Mouse (Mus musculus): ENCODE measurements around the gene Pla2g4c. TPM values are rescaled to one million over a fixed set of nuclear protein-coding genes. Genes with fewer than 3 reads are reported as not detected.

The Pla2g4c gene
- polyA plus RNA-seq, 1 experiment from 2014 or later: 0.44 TPM

DNA sequence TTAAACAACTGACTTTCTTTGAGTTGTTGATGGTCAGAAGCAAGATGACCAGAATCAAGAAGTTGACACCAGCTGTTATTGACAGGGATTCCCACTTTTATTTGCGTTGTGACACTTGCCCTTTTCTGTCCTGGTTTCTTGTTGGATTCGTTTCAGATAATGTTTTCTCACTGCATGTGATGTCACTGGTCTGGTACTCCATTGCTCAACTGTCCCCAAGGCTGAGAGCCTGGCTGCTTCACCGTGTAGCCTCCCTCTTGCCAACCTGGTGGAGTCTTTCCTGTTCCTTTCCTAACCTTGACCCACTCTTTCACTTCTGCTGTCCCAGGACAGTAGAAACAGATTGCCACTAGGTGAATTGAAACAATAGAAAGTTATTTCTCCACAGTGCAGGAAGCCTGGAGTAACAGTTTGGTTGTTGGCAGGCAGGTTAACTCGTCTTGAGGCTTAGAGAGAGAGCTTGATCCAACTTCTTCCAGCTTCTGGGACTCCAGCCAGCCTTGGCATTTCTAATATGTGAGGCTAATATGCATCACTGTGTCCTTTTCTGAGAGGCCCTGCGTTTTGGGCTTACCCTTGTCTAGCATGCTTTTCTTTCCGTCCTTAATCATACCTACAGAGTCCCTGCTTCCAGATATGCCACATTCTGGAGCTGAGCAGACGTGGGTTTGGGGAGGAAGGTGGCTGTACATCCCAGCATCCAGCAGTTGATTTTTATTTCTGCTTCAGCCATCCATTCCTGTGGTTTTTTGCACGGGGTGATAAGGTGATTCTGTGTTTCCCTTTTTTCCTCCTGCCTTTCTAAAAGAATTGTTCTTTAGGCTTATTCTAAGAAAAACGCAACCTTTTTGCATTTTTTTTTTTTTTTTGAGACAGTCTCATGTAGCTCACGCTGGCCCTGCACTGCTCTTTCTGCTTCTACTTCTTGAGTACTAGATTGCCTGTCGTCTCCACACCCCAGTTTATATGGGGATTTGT lies 30.3 kb upstream of the Pla2g4c start:
- Histone ChIP-seq H3K4me1 (ENCODE audit: control insufficient read depth, insufficient read depth, low read depth, low read length) (no peaks in the 10 kb centered on the region), H3K27me3 (replicated peaks; ENCODE audit: control insufficient read depth, insufficient read depth, low read length) (no peaks in the 10 kb centered on the region), H3K9ac (ENCODE audit: low read depth, low read length) (no peak overlapping the region), H3K4me2 (ENCODE audit: low read length) (no peak overlapping the region), H3K27ac (ENCODE audit: low read depth, low read length) (no peak overlapping the region), H3K4me3 (ENCODE audit: low read length) (no peak overlapping the region), H3K36me3 (ENCODE audit: control insufficient read depth, insufficient read depth, low read length) (peaks cover 35% of the 10 kb centered on the region), H3K9me3 (ENCODE audit: control insufficient read depth, low read length) (no peaks in the 10 kb centered on the region)
- ATAC-seq: no peak
- 86% methylated on average over 11 of the region's 11 CpGs for WGBS

DNA sequence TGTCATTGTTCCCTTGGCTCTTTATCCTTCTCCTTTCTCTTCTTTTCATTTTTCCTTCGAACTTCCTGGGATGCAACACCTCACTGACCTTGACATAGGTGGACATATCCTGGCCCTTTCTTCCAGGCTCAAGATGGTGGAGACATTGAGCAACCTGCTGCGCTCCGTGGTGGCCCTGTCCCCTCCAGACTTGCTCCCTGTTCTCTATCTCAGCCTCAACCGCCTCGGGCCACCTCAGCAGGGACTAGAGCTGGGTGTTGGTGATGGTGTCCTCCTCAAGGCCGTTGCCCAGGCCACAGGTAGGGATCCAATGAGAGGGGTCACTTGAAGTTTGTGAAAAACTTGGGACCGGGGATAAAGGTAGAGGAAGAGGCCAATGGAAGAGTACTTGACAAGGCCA lies 29.2 kb upstream of the Pla2g4c start:
- Histone ChIP-seq H3K9ac (ENCODE audit: low read depth, low read length) (no peak overlapping the region), H3K4me1 (ENCODE audit: control insufficient read depth, insufficient read depth, low read depth, low read length) (no peaks in the 10 kb centered on the region), H3K27me3 (replicated peaks; ENCODE audit: control insufficient read depth, insufficient read depth, low read length) (no peaks in the 10 kb centered on the region), H3K4me2 (ENCODE audit: low read length) (no peak overlapping the region), H3K36me3 (ENCODE audit: control insufficient read depth, insufficient read depth, low read length) (peaks cover 36% of the 10 kb centered on the region), H3K4me3 (ENCODE audit: low read length) (no peak overlapping the region), H3K27ac (ENCODE audit: low read depth, low read length) (no peak overlapping the region), H3K9me3 (ENCODE audit: control insufficient read depth, low read length) (no peaks in the 10 kb centered on the region)
- 91% methylated on average over 7 of the region's 7 CpGs for WGBS
- ATAC-seq: no peak

DNA sequence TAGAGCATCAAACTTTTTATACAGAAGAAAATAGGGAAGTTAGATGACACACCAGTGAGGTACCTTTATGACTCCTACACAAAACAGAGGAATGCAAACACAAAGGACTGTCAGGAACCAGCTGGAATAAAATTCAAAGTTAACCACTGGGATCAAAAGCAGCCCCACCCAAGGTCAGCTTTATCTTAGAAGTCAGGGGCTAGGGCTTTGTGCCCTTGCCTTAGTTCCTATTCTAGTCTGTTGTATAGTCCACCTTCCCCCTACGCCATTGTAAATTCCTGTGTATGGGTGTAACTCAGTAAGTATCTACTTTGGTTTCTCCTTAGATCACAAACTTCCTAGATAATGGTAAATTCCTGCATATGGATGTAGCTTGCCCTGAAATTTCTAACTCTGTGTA lies 26.8 kb upstream of the Pla2g4c start:
- no peak overlapping the region for H3K9ac ChIP-seq (ENCODE audit: low read depth, low read length)
- H3K4me1 ChIP-seq (ENCODE audit: control insufficient read depth, insufficient read depth, low read depth, low read length): no peaks in the 10 kb centered on the region
- no peaks in the 10 kb centered on the region for H3K27me3 ChIP-seq (replicated peaks; ENCODE audit: control insufficient read depth, insufficient read depth, low read length)
- no peak overlapping the region for H3K4me3 ChIP-seq (ENCODE audit: low read length)
- H3K9me3 ChIP-seq (ENCODE audit: control insufficient read depth, low read length): no peaks in the 10 kb centered on the region
- WGBS: 97% methylated on average over 1 of the region's 1 CpGs
- ATAC-seq: no peak
- H3K36me3 ChIP-seq (ENCODE audit: control insufficient read depth, insufficient read depth, low read length): peaks cover 34% of the 10 kb centered on the region
- H3K27ac ChIP-seq (ENCODE audit: low read depth, low read length): no peak overlapping the region
- no peak overlapping the region for H3K4me2 ChIP-seq (ENCODE audit: low read length)

DNA sequence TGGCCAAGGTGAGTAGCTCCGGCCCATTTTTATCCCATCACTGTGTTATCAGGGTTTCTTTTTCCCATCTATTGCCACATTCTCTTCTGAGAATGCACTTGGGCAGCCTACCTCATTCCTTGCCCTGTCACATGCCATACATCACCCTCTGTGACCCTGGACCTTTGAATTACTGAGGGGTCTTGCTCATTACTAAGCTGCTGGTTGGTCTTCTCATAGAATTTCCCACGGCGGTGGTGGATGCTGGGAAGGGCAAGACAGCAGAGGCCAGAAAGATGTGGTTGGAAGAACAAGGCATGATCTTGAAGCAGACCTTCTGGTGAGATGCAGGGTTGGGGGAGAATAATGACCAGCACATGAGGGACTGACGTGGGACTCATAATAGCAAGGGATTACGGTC lies 25.6 kb upstream of the Pla2g4c start:
- Histone ChIP-seq H3K9me3 (ENCODE audit: control insufficient read depth, low read length) (no peaks in the 10 kb centered on the region), H3K27me3 (replicated peaks; ENCODE audit: control insufficient read depth, insufficient read depth, low read length) (no peaks in the 10 kb centered on the region), H3K9ac (ENCODE audit: low read depth, low read length) (no peak overlapping the region), H3K36me3 (ENCODE audit: control insufficient read depth, insufficient read depth, low read length) (peaks cover 31% of the 10 kb centered on the region), H3K4me1 (ENCODE audit: control insufficient read depth, insufficient read depth, low read depth, low read length) (no peaks in the 10 kb centered on the region), H3K4me3 (ENCODE audit: low read length) (no peak overlapping the region), H3K27ac (ENCODE audit: low read depth, low read length) (no peak overlapping the region), H3K4me2 (ENCODE audit: low read length) (no peak overlapping the region)
- no peak for ATAC-seq
- WGBS: 93% methylated on average over 5 of the region's 5 CpGs

DNA sequence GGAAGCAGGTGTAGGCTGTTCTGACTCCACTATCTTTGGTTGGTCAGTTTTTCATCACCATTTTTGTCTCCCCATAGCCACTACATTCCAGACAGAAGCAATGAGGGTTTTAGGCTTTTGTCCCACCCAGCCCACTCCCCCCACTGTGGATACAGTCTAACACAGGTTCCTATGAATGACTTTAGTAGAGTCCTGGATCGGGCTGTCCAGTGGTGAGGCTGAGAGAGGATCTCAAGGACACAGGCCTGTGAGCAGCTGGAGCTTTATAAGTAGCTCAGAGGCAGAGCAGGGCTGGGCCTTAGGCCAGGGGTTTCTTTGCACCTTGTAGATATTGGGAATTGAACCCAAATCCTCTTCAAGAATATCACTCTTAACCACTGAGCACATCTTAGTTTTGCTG lies 22.8 kb upstream of the Pla2g4c start:
- no peaks in the 10 kb centered on the region for H3K27me3 ChIP-seq (replicated peaks; ENCODE audit: control insufficient read depth, insufficient read depth, low read length)
- peaks cover 24% of the 10 kb centered on the region for H3K36me3 ChIP-seq (ENCODE audit: control insufficient read depth, insufficient read depth, low read length)
- ATAC-seq: no peak
- no peak overlapping the region for H3K9ac ChIP-seq (ENCODE audit: low read depth, low read length)
- H3K9me3 ChIP-seq (ENCODE audit: control insufficient read depth, low read length): no peaks in the 10 kb centered on the region
- no peak overlapping the region for H3K27ac ChIP-seq (ENCODE audit: low read depth, low read length)
- no peak overlapping the region for H3K4me2 ChIP-seq (ENCODE audit: low read length)
- H3K4me1 ChIP-seq (ENCODE audit: control insufficient read depth, insufficient read depth, low read depth, low read length): no peaks in the 10 kb centered on the region
- H3K4me3 ChIP-seq (ENCODE audit: low read length): no peak overlapping the region
- 96% methylated on average over 1 of the region's 1 CpGs for WGBS

DNA sequence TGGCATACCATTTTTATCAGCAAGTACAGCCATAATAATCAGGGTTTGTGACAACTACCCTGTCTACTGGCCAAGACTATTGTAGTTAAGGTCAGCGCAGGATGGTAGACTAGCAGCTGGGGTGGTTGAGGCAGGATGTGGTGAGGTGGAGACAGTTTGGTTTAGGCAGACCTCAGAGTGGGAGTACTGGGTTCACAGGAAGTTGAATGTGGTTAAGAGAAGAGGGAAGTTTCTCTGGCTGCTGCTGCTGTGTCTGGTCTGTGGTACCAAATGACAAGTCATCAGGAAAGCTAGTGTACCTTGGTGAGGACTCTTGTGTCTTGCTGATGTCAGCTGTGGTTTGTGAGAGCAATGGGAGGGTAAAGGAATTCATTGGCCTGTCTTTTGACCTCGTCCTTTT lies 21.7 kb upstream of the Pla2g4c start:
- Histone ChIP-seq H3K9ac (ENCODE audit: low read depth, low read length) (no peak overlapping the region), H3K4me2 (ENCODE audit: low read length) (no peak overlapping the region), H3K27ac (ENCODE audit: low read depth, low read length) (no peak overlapping the region), H3K36me3 (ENCODE audit: control insufficient read depth, insufficient read depth, low read length) (peaks cover 20% of the 10 kb centered on the region), H3K4me1 (ENCODE audit: control insufficient read depth, insufficient read depth, low read depth, low read length) (no peaks in the 10 kb centered on the region), H3K4me3 (ENCODE audit: low read length) (no peak overlapping the region), H3K27me3 (replicated peaks; ENCODE audit: control insufficient read depth, insufficient read depth, low read length) (no peaks in the 10 kb centered on the region), H3K9me3 (ENCODE audit: control insufficient read depth, low read length) (no peaks in the 10 kb centered on the region)
- no peak for ATAC-seq
- whole genome bisulfite sequencing: 93% methylated on average over 2 of the region's 2 CpGs

DNA sequence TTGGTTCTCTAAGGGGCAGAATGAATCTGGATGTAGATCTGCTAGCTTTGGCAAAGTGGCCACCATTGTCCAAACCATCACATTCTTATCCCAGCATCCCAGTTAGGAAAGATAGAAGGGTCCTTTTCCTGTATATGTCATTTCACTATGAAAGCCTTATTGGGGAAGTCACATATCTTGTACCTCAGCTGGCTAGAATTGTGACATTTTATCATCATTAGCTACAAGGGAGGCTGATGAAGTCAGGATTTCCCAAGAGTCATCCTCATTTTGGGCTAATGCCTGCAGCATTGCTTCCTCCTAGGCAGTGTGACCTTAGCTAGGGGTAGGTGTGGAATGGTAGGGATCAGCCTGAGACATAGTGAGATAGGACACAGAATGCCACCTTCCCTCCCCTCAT lies 21.1 kb upstream of the Pla2g4c start:
- H3K27me3 ChIP-seq (replicated peaks; ENCODE audit: control insufficient read depth, insufficient read depth, low read length): no peaks in the 10 kb centered on the region
- H3K4me3 ChIP-seq (ENCODE audit: low read length): no peak overlapping the region
- no peaks in the 10 kb centered on the region for H3K9me3 ChIP-seq (ENCODE audit: control insufficient read depth, low read length)
- no peak for ATAC-seq
- H3K4me2 ChIP-seq (ENCODE audit: low read length): no peak overlapping the region
- no peak overlapping the region for H3K9ac ChIP-seq (ENCODE audit: low read depth, low read length)
- H3K4me1 ChIP-seq (ENCODE audit: control insufficient read depth, insufficient read depth, low read depth, low read length): no peaks in the 10 kb centered on the region
- H3K27ac ChIP-seq (ENCODE audit: low read depth, low read length): no peak overlapping the region
- peaks cover 20% of the 10 kb centered on the region for H3K36me3 ChIP-seq (ENCODE audit: control insufficient read depth, insufficient read depth, low read length)

DNA sequence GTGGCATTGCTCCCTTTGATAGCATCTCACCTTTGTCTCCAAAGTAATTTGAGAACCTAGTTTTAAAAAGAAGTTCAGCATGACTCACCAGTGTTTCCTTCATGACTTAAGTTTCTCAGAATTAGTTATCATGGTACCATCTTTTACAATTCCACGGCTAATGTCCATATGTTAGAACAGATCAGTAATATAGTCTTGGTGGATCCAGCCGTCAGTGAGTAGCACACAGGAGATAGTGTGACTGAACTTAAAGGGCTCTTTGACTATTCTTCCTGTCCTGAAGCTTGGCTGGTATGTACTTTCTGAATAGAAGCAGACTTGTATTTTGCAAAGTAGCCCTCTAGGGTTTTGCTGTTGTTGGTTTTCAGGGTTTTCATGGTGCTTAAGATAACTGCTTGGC lies 15.0 kb upstream of the Pla2g4c start:
- no peak for ATAC-seq
- WGBS: 97% methylated on average over 2 of the region's 2 CpGs
- H3K9me3 ChIP-seq (ENCODE audit: control insufficient read depth, low read length): no peaks in the 10 kb centered on the region
- H3K4me1 ChIP-seq (ENCODE audit: control insufficient read depth, insufficient read depth, low read depth, low read length): no peaks in the 10 kb centered on the region
- no peak overlapping the region for H3K4me3 ChIP-seq (ENCODE audit: low read length)
- no peak overlapping the region for H3K27ac ChIP-seq (ENCODE audit: low read depth, low read length)
- H3K36me3 ChIP-seq (ENCODE audit: control insufficient read depth, insufficient read depth, low read length): peaks cover 30% of the 10 kb centered on the region
- no peaks in the 10 kb centered on the region for H3K27me3 ChIP-seq (replicated peaks; ENCODE audit: control insufficient read depth, insufficient read depth, low read length)
- H3K9ac ChIP-seq (ENCODE audit: low read depth, low read length): no peak overlapping the region
- no peak overlapping the region for H3K4me2 ChIP-seq (ENCODE audit: low read length)

DNA sequence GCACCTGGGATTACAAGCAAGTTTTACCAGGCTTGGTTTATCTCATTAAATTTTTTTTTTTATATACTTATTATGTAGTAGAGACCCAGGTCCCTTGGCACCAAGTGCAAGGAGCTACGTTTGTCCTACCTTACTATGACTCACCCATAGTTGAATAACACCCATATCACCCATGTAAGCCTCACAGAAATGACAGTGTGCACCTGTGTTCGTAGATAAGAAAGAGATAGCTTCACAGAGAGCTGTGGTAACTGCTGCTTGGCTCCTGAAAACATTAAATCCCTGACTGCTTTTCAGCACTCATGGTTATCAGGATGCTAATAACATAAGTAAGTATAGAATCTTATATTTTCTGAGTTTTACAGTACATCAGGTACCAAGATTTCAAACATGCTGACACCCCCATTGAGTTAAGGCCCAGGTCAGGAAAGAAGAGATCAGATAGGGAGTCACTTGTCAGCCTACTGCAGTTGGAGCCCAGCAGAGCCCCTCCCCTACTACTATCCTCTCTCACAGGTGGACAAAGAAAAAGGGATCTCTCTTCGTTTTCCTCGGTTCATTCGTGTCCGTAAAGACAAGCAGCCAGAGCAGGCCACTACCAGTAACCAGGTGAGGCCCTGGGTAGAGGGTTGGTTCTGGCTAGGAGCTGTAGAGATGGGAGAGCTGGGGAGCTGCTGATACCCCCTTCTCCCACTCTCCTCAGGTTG lies 13.8 kb upstream of the Pla2g4c start:
- Histone ChIP-seq H3K4me1 (ENCODE audit: control insufficient read depth, insufficient read depth, low read depth, low read length) (no peaks in the 10 kb centered on the region), H3K36me3 (ENCODE audit: control insufficient read depth, insufficient read depth, low read length) (peaks cover 30% of the 10 kb centered on the region), H3K4me3 (ENCODE audit: low read length) (no peak overlapping the region), H3K4me2 (ENCODE audit: low read length) (no peak overlapping the region), H3K9me3 (ENCODE audit: control insufficient read depth, low read length) (no peaks in the 10 kb centered on the region), H3K27ac (ENCODE audit: low read depth, low read length) (no peak overlapping the region), H3K9ac (ENCODE audit: low read depth, low read length) (no peak overlapping the region), H3K27me3 (replicated peaks; ENCODE audit: control insufficient read depth, insufficient read depth, low read length) (no peaks in the 10 kb centered on the region)
- no peak for ATAC-seq
- WGBS: 92% methylated on average over 6 of the region's 6 CpGs
